Comparison of ENCODE assay signal across 29 mouse cellular contexts in the genomic region with DNA sequence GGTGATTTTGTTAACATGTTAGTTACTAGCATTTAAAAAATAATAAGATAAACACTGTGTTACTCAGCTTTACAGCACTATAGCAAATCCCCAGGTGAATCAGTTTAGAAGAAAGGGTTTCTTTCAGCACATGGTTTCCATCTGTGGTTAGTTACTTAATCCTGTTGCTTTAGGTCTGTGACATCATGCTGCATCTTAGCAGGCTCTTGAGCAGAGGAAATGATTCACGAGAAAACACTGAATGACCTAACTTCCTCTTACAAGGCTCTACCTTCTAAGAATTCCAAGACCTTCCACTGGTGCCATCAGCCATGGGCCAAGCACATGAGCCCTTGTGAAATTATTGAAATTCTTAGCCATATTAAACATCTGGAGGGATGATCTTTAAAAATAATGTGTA.
DNase-seq lines count a peak whose midpoint lies in the region; ATAC-seq and TF ChIP-seq lines count a peak whose summit lies in the region.
"Had no signal": no experiment of that assay in that cellular context is flagged by ENCODE, and none has a peak within 500 bp of the region (broad histone marks: within the 10 kb centered on the region; RNA-seq: fewer than 3 reads in every experiment).

No protein-coding gene starts in this region.

- no peaks in the 10 kb centered on the region for H3K9me3 ChIP-seq in embryonic facial prominence, embryonic 11.5 days (replicated peaks; ENCODE audit: control insufficient read depth, low read length)
- no peaks in the 10 kb centered on the region for H3K9me3 ChIP-seq in embryonic facial prominence, embryonic 10.5 days
- H3K9me3 ChIP-seq in embryonic facial prominence, embryonic 14.5 days (ENCODE audit: control insufficient read depth, low read length): no peaks in the 10 kb centered on the region
- no peaks in the 10 kb centered on the region for H3K9me3 ChIP-seq in limb, embryonic 14.5 days (ENCODE audit: control insufficient read depth, low read length)
- H3K9me3 ChIP-seq: forebrain, embryonic 10.5 days; forebrain, embryonic 15.5 days; heart, embryonic 13.5 days; hindbrain, embryonic 10.5 days; liver, embryonic 13.5 days; midbrain, embryonic 13.5 days; neural tube, embryonic 13.5 days had no signal

- no peaks in the 10 kb centered on the region for H3K36me3 ChIP-seq in embryonic facial prominence, embryonic 11.5 days (replicated peaks; ENCODE audit: control insufficient read depth, insufficient read depth, low read depth, low read length)
- H3K36me3 ChIP-seq in embryonic facial prominence, embryonic 10.5 days (replicated peaks): no peaks in the 10 kb centered on the region
- H3K36me3 ChIP-seq in embryonic facial prominence, embryonic 14.5 days (ENCODE audit: control insufficient read depth, insufficient read depth, low read length): no peaks in the 10 kb centered on the region
- H3K36me3 ChIP-seq in limb, embryonic 14.5 days (ENCODE audit: control insufficient read depth, insufficient read depth, low read length): no peaks in the 10 kb centered on the region
- H3K36me3 ChIP-seq: forebrain, embryonic 10.5 days; forebrain, embryonic 15.5 days; heart, embryonic 13.5 days; hindbrain, embryonic 10.5 days; liver, embryonic 13.5 days; midbrain, embryonic 13.5 days; neural tube, embryonic 13.5 days had no signal

- peak; percentile 40 for DNase-seq in embryonic facial prominence, embryonic 11.5 days (ENCODE audit: low spot score)
- DNase-seq in embryonic facial prominence, embryonic 10.5 days (ENCODE audit: low spot score): no peak
- DNase-seq in 416B (ENCODE audit: low read depth): peak; percentile 36
- DNase-seq in embryonic facial prominence, embryonic 14.5 days (ENCODE audit: low spot score): peak; percentile 54
- DNase-seq in limb, embryonic 14.5 days (ENCODE audit: low spot score): peak; percentile 67
- no peak for DNase-seq in right cerebral cortex, adult 2 months (ENCODE audit: low spot score in 2 of 2)
- no peak for DNase-seq in lung, adult 18-20 months
- DNase-seq: adrenal gland, adult 8-10 months; cerebellum, adult 2 months; cerebellum, postnatal 14 days; heart, postnatal 10 days; kidney, adult 9 months; kidney, postnatal 10 days; left cerebral cortex, postnatal 4 days; liver, embryonic 13.5 days; lung, adult 2 months; lung, postnatal 10 days; thymus, postnatal 4 days had no signal

- no peak overlapping the region for H3K4me2 ChIP-seq in embryonic facial prominence, embryonic 11.5 days (ENCODE audit: low read depth, low read length)
- H3K4me2 ChIP-seq in embryonic facial prominence, embryonic 14.5 days (ENCODE audit: low read depth, low read length): no peak overlapping the region
- no peak overlapping the region for H3K4me2 ChIP-seq in limb, embryonic 14.5 days (replicated peaks; ENCODE audit: low read depth, low read length, severe bottlenecking)
- H3K4me2 ChIP-seq: forebrain, embryonic 15.5 days; heart, embryonic 13.5 days; liver, embryonic 13.5 days; midbrain, embryonic 13.5 days; neural tube, embryonic 13.5 days had no signal

- peak; percentile 59; the same call in 1 of the 2 replicates for ATAC-seq in embryonic facial prominence, embryonic 11.5 days (replicated peaks; ENCODE audit: insufficient number of reproducible peaks, low FRiP score, low TSS enrichment, low read depth)
- peak; percentile 57; the same call in 1 of the 2 replicates for ATAC-seq in embryonic facial prominence, embryonic 14.5 days (ENCODE audit: low read depth)
- peak; percentile 82 for ATAC-seq in limb, embryonic 14.5 days (ENCODE audit: low FRiP score, low read depth)
- ATAC-seq: activated CD4-positive, CD25-positive, alpha-beta regulatory T cell, adult 4 months; forebrain, embryonic 15.5 days; hindbrain, postnatal 0 days; intestine, embryonic 16.5 days; midbrain, embryonic 13.5 days had no signal

- no peak overlapping the region for H3K4me3 ChIP-seq in embryonic facial prominence, embryonic 11.5 days (ENCODE audit: low read depth, low read length)
- no peak overlapping the region for H3K4me3 ChIP-seq in embryonic facial prominence, embryonic 10.5 days
- H3K4me3 ChIP-seq in embryonic facial prominence, embryonic 14.5 days (ENCODE audit: low read depth, low read length): no peak overlapping the region
- H3K4me3 ChIP-seq in limb, embryonic 14.5 days (replicated peaks; ENCODE audit: low read length): no peak overlapping the region
- H3K4me3 ChIP-seq: forebrain, embryonic 10.5 days; forebrain, embryonic 15.5 days; heart, embryonic 13.5 days; hindbrain, embryonic 10.5 days; layer of hippocampus, adult 2 months; liver, embryonic 13.5 days; midbrain, embryonic 13.5 days; neural tube, embryonic 13.5 days had no signal

- no peaks in the 10 kb centered on the region for H3K27me3 ChIP-seq in embryonic facial prominence, embryonic 11.5 days (ENCODE audit: control insufficient read depth, insufficient read depth, low read length)
- no peaks in the 10 kb centered on the region for H3K27me3 ChIP-seq in embryonic facial prominence, embryonic 10.5 days (replicated peaks; ENCODE audit: low read depth, poor library complexity, severe bottlenecking)
- no peaks in the 10 kb centered on the region for H3K27me3 ChIP-seq in embryonic facial prominence, embryonic 14.5 days (replicated peaks; ENCODE audit: control insufficient read depth, insufficient read depth, low read length)
- H3K27me3 ChIP-seq in limb, embryonic 14.5 days (ENCODE audit: control insufficient read depth, insufficient read depth, low read length): no peaks in the 10 kb centered on the region
- H3K27me3 ChIP-seq: forebrain, embryonic 15.5 days; heart, embryonic 13.5 days; liver, embryonic 13.5 days; midbrain, embryonic 13.5 days; neural tube, embryonic 13.5 days had no signal

- TF ChIP-seq POLR2A in limb, embryonic 14.5 days (IDR thresholded peaks at IDR 0.05; ENCODE audit: borderline replicate concordance, extremely low read depth, insufficient read depth, insufficient read length): no peak

- H3K4me1 ChIP-seq in embryonic facial prominence, embryonic 11.5 days (ENCODE audit: control insufficient read depth, insufficient read depth, low read length): no peaks in the 10 kb centered on the region
- H3K4me1 ChIP-seq in embryonic facial prominence, embryonic 10.5 days: no peaks in the 10 kb centered on the region
- H3K4me1 ChIP-seq in embryonic facial prominence, embryonic 14.5 days (ENCODE audit: control insufficient read depth, insufficient read depth, low read length): no peaks in the 10 kb centered on the region
- no peaks in the 10 kb centered on the region for H3K4me1 ChIP-seq in limb, embryonic 14.5 days (ENCODE audit: control insufficient read depth, insufficient read depth, low read length)
- H3K4me1 ChIP-seq: forebrain, embryonic 10.5 days; forebrain, embryonic 15.5 days; heart, embryonic 13.5 days; hindbrain, embryonic 10.5 days; liver, embryonic 13.5 days; midbrain, embryonic 13.5 days; neural tube, embryonic 13.5 days had no signal

- WGBS in embryonic facial prominence, embryonic 11.5 days: 25% methylated on average over 1 of the region's 1 CpGs
- WGBS in embryonic facial prominence, embryonic 10.5 days: 36% methylated on average over 1 of the region's 1 CpGs
- WGBS in embryonic facial prominence, embryonic 14.5 days: 25% methylated on average over 1 of the region's 1 CpGs
- WGBS in limb, embryonic 14.5 days: 14% methylated on average over 1 of the region's 1 CpGs

- no peak overlapping the region for H3K9ac ChIP-seq in embryonic facial prominence, embryonic 11.5 days (replicated peaks; ENCODE audit: low read length)
- H3K9ac ChIP-seq in embryonic facial prominence, embryonic 14.5 days (ENCODE audit: low read depth, low read length): no peak overlapping the region
- H3K9ac ChIP-seq in limb, embryonic 14.5 days (ENCODE audit: low read depth, low read length, severe bottlenecking): no peak overlapping the region
- H3K9ac ChIP-seq: forebrain, embryonic 15.5 days; heart, embryonic 13.5 days; liver, embryonic 13.5 days; midbrain, embryonic 13.5 days; neural tube, embryonic 13.5 days had no signal

- no peak overlapping the region for H3K27ac ChIP-seq in embryonic facial prominence, embryonic 11.5 days (replicated peaks; ENCODE audit: low read depth, low read length)
- no peak overlapping the region for H3K27ac ChIP-seq in embryonic facial prominence, embryonic 10.5 days (replicated peaks)
- H3K27ac ChIP-seq in embryonic facial prominence, embryonic 14.5 days (replicated peaks; ENCODE audit: low read depth, low read length): no peak overlapping the region; the same call in 1 of the 2 replicates
- no peak overlapping the region for H3K27ac ChIP-seq in limb, embryonic 14.5 days (replicated peaks; ENCODE audit: low read depth, low read length)
- H3K27ac ChIP-seq: forebrain, embryonic 10.5 days; forebrain, embryonic 15.5 days; heart, embryonic 13.5 days; hindbrain, embryonic 10.5 days; hindbrain, postnatal 0 days; layer of hippocampus, adult 2 months; liver, embryonic 13.5 days; macrophage; midbrain, embryonic 13.5 days; neural tube, embryonic 13.5 days had no signal

Comparison
In these comparisons a context has a peak if more than half of its experiments do, and no peak if none do; other contexts are left out.
1. DNase-seq: peak in embryonic facial prominence, embryonic 11.5 days (single experiment), 416B (single experiment), embryonic facial prominence, embryonic 14.5 days (single experiment) and limb, embryonic 14.5 days (single experiment); none in embryonic facial prominence, embryonic 10.5 days (single experiment), right cerebral cortex, adult 2 months (0 of 2) and lung, adult 18-20 months (0 of 2).
2. Peak in every context shown above with its lines, with median percentiles within 50 percentile points of each other: ATAC-seq.